Mouse (Mus musculus): ENCODE results near the gene Stk19. TPM values are rescaled to one million over a fixed set of nuclear protein-coding genes. Genes with fewer than 3 reads are reported as not detected.
"Not testable (repeated sequence)": the region's sequence is repeated elsewhere in the genome, so short reads cannot be mapped to it uniquely, and the experiment has no call there.

Gene Stk19
- total and polyA plus RNA-seq, 3 experiments = 8.5 to 17.3 (median 9.5) TPM

DNA sequence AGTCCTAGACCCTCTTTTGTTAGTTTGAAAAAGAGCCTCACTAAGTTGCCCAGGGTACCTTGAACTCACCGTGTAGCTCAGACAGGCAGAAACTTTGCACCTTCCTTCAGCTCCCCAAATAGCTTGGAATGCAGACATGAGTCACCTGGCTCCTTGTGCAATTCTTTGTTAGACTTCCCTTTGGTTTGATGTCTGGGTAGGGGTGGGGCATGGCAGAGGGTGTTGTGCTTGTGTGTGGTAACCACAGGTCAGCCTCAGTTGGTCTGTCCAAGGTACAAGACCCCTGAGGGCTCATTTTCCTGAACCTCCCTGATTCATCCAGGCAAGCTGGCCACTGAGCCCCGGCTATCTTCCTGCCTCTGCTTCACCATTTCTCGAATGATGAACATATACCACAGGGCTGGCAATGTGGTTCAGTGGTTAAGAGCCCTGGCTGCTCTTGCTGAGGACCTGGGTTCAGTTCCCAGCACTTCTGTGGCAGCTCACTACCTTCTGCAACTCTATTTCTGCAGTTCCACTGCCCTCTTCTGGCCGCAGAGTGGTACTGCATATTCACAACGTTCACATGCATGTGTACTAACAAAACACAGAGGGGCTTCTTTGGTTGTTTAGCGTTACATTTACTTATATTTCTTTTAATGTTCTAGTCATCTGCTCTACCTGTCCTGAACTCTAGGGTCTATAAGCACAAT, 31.7 kb downstream of the Stk19 start:
- H3K27ac ChIP-seq = no peak overlapping the region
- DNase-seq = no peak
- no peaks in the 10 kb centered on the region for H3K4me1 ChIP-seq (ENCODE audit: control insufficient read depth, insufficient read depth, low read length)
- no peak overlapping the region for H3K4me3 ChIP-seq
- intact Hi-C loops (cut with DNase I) = loop anchor here (5.0 kb wide), 1 partner anchor 83 kb away; no protein-coding TSS in a partner anchor
- no peak overlapping the region for H3K9ac ChIP-seq (ENCODE audit: low read depth, low read length)
- WGBS = 67% methylated on average over 6 of the region's 6 CpGs
- H3K27me3 ChIP-seq (ENCODE audit: control insufficient read depth, insufficient read depth, low read length) = no peaks in the 10 kb centered on the region
- TF ChIP-seq EP300 (IDR thresholded peaks at IDR 0.05; ENCODE audit: insufficient read depth, low read depth, low read length) (no peak), CTCF (IDR thresholded peaks at IDR 0.05) (peak; percentile 58), POLR2A (IDR thresholded peaks at IDR 0.05; ENCODE audit: insufficient read depth, low read depth, low read length) (no peak)
- no peaks in the 10 kb centered on the region for H3K79me2 ChIP-seq (replicated peaks; ENCODE audit: control insufficient read depth, insufficient read depth, low read length)
- no peaks in the 10 kb centered on the region for H3K36me3 ChIP-seq (ENCODE audit: control insufficient read depth, insufficient read depth, low read length)

DNA sequence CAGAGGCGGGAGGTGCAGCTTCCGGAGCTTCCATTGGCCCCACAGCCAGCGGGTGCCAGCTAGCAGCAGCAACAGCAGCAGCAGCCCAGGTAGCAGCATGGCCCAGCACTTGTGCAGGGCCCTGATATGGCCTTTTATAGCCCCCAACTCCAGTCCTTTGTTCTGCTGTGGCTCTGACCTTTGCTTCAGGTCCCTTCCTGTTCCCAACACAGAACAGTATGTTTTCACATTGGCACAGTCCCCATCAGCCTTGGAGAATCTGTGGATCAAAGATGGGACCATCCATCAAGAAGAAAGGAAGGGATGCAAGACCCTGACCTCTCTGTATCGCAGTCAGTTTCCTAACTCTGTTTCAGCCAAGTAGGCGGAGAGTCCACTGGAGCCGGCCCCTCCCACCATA, 32.4 kb downstream of the Stk19 start, which contains the start of gene Cyp21a1:
Gene Cyp21a1 (minus strand): TSS at position 261 of the 400 bp plus-strand sequence.
- intact Hi-C loops (cut with DNase I) = loop anchor here (5.0 kb wide), 1 partner anchor 82 kb away; no protein-coding TSS in a partner anchor
- WGBS = 75% methylated on average over 5 of the region's 6 CpGs
- H3K4me3 ChIP-seq; H3K27me3 ChIP-seq (ENCODE audit: control insufficient read depth, insufficient read depth, low read length); H3K27ac ChIP-seq; DNase-seq; H3K4me1 ChIP-seq (ENCODE audit: control insufficient read depth, insufficient read depth, low read length); H3K79me2 ChIP-seq (replicated peaks; ENCODE audit: control insufficient read depth, insufficient read depth, low read length); H3K9ac ChIP-seq (ENCODE audit: low read depth, low read length); H3K36me3 ChIP-seq (ENCODE audit: control insufficient read depth, insufficient read depth, low read length): not testable (repeated sequence)

DNA sequence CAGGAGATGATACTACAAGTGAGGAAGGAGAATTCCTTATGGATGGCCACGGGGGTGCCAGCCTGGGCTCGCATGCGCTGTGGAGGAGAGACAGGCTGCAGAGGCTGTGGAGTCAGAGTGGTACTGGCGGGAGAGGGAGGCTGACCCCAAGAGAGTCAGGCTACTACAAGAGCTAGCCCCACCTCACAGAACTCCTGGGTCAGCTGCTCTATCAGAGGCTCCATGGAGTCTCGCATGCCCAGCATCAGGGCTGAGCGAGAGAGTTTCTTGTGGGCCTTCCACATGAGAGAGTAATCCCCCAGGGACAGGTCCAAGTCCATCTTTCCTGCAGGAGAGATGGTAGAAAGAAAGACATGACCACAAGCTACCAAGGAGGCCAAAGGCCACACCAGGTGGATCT, 33.4 kb downstream of the Stk19 start:
- intact Hi-C loops (cut with DNase I) = loop anchor here (5.0 kb wide), 1 partner anchor 81 kb away; no protein-coding TSS in a partner anchor
- not testable (repeated sequence) for H3K79me2 ChIP-seq (replicated peaks; ENCODE audit: control insufficient read depth, insufficient read depth, low read length); H3K27ac ChIP-seq; H3K4me1 ChIP-seq (ENCODE audit: control insufficient read depth, insufficient read depth, low read length); H3K4me3 ChIP-seq; DNase-seq; H3K9ac ChIP-seq (ENCODE audit: low read depth, low read length); H3K36me3 ChIP-seq (ENCODE audit: control insufficient read depth, insufficient read depth, low read length); H3K27me3 ChIP-seq (ENCODE audit: control insufficient read depth, insufficient read depth, low read length)
- WGBS = 86% methylated on average over 6 of the region's 6 CpGs

DNA sequence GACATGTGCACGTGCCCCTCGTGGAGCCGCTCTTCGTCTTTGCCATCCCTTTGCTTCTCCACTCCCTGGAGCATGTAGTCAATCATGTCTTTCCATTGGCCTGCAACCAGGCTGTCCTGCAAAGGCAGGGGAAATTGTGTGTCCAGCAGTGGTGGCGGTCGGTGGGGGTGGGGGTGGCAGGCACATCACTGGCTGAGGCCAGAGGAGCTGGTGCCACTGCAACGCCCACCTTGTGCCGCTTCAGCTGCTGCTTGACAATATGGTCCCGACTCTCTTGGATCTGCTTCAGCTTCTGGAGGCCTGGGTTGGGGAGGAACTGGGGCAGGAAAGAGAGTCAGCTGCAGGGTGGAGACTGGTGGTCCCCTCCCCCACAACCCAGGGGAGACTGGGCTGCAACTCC, 34.0 kb downstream of the Stk19 start:
- WGBS = 86% methylated on average over 9 of the region's 9 CpGs
- intact Hi-C loops (cut with DNase I) = loop anchor here (5.0 kb wide), 1 partner anchor 80 kb away; no protein-coding TSS in a partner anchor
- not testable (repeated sequence) for H3K36me3 ChIP-seq (ENCODE audit: control insufficient read depth, insufficient read depth, low read length); H3K9ac ChIP-seq (ENCODE audit: low read depth, low read length); H3K27me3 ChIP-seq (ENCODE audit: control insufficient read depth, insufficient read depth, low read length); H3K79me2 ChIP-seq (replicated peaks; ENCODE audit: control insufficient read depth, insufficient read depth, low read length); H3K27ac ChIP-seq; H3K4me3 ChIP-seq; DNase-seq; H3K4me1 ChIP-seq (ENCODE audit: control insufficient read depth, insufficient read depth, low read length)

DNA sequence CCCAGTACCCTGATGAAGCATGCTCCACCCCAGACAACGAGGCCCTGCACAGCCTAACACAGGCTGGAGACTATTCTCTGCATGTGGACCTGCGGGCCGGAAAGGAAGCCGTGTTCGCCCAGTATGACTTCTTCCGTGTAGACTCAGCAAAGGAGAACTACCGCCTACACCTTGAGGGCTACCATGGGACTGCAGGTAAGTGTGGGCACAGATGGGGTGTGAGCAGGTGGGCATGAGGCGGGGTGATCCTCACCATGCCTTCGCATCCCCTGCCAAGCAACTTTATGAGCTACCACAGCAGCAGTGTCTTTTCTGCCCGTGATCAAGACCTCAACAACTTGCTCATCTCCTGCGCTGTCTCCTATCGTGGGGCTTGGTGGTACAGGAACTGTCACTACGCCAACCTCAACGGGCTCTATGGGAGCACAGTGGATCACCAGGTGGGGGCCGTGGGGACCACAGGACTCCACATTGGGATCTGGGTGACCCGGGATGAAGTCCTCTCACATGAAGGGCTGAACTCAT, 35.9 kb downstream of the Stk19 start:
- intact Hi-C loops (cut with DNase I) = loop anchor here (5.0 kb wide), 1 partner anchor 79 kb away; no protein-coding TSS in a partner anchor
- not testable (repeated sequence) for H3K9ac ChIP-seq (ENCODE audit: low read depth, low read length); H3K79me2 ChIP-seq (replicated peaks; ENCODE audit: control insufficient read depth, insufficient read depth, low read length); H3K4me1 ChIP-seq (ENCODE audit: control insufficient read depth, insufficient read depth, low read length); H3K27ac ChIP-seq; H3K4me3 ChIP-seq; DNase-seq; H3K36me3 ChIP-seq (ENCODE audit: control insufficient read depth, insufficient read depth, low read length); H3K27me3 ChIP-seq (ENCODE audit: control insufficient read depth, insufficient read depth, low read length)
- 86% methylated on average over 16 of the region's 16 CpGs for WGBS

DNA sequence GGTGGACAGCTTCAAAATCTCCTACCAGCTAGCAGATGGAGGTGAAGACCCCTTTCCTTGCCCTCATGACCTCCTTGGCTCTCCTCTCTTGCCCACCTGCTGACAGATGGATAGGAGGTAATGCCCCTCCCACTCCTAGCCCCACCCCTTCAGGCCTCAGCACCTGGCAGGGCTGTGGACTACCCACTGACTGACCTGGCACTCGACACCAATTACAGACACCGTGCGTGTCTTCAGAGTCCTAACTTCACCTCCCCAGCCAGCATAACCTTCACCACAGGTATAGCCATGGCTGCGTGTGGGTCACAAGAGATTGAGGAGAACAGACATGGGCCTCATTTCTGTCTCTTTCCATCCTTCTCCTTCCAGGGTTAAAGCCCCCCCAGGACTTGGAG, 37.2 kb downstream of the Stk19 start:
- TF ChIP-seq EP300 (IDR thresholded peaks at IDR 0.05; ENCODE audit: insufficient read depth, low read depth, low read length) (no peak), CTCF (IDR thresholded peaks at IDR 0.05) (no peak), POLR2A (IDR thresholded peaks at IDR 0.05; ENCODE audit: insufficient read depth, low read depth, low read length) (no peak)
- Histone ChIP-seq H3K27me3 (ENCODE audit: control insufficient read depth, insufficient read depth, low read length) (no peaks in the 10 kb centered on the region), H3K27ac (no peak overlapping the region), H3K79me2 (replicated peaks; ENCODE audit: control insufficient read depth, insufficient read depth, low read length) (no peaks in the 10 kb centered on the region), H3K36me3 (ENCODE audit: control insufficient read depth, insufficient read depth, low read length) (no peaks in the 10 kb centered on the region), H3K4me1 (ENCODE audit: control insufficient read depth, insufficient read depth, low read length) (no peaks in the 10 kb centered on the region), H3K4me3 (no peak overlapping the region), H3K9ac (ENCODE audit: low read depth, low read length) (no peak overlapping the region)
- 84% methylated on average over 4 of the region's 4 CpGs for WGBS
- intact Hi-C loops (cut with DNase I) = no loop called here
- DNase-seq = no peak
